Mouse (Mus musculus) pancreas, adult 10 weeks (tissue): ENCODE results near the gene Npnt. TPM values are rescaled to one million over a fixed set of nuclear protein-coding genes. Genes with fewer than 3 reads are reported as not detected.

Source experiments
- polyA plus RNA-seq: library from polyadenylated mRNA; stranded (reverse); fragments of 350-450 nt; fragmentation: Illumina TruSeq; extraction: RNeasy Lipid Tissue Mini Kit (QIAGEN cat#74804); gene quantifications from one replicate; pipeline ENCODE4 v1.2.3, GENCODE M21; 2015; ENCODE audit warnings: low read depth, low replicate concordance; ENCODE audit not compliant: insufficient read depth

Npnt gene
- 2.3 TPM for polyA plus RNA-seq

GRCm38 (mm10) chr3:132949791-132950528, at the start of gene Npnt:
TSS of gene Npnt (minus strand) at chr3:132950291.

Other genes with a start within 250 kb of the Npnt start
- 3.3 TPM for gene Ints12, start 141.5 kb upstream of the Npnt start, polyA plus RNA-seq
- 0.68 TPM for gene Gstcd, start 141.7 kb upstream of the Npnt start, polyA plus RNA-seq